12 mouse cellular contexts compared by ENCODE assay signal in the genomic region with DNA sequence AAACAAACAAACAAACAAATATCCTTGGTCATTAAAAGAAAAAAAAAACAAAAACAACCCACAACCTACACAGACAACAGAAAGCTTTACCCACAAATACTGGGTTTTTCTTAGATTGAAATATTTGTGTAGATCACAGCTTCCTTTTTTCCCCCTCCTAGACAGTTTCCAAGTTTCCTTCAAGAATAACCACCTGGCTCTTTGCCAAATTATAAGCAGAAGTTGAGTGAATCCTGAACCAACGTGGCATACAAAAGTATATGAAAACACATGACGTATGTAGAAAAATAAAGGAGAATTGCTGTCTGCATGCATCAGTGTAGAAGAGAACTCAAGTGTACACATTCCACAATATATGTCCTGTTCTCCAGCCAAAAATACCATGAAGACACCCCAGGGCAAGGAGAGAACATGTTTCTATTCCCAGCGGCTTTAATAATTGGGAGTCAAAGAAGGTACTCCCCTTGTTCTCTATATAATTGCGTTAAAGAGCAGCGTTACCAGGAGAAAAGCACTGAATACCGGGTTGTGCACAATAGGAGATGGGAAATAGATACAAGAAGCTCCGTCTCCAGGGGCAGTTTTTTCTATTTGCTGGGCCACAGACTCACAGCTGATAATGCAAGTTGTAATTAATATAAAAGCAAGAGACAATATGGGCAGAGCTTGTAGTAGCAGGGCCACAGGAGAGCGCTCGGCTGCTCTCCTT. TPM values are rescaled to one million over a fixed set of nuclear protein-coding genes. Genes with fewer than 3 reads are reported as not detected.
A peak's percentile ranks its signal among the peaks of the same experiment; 100 is the strongest.
DNase-seq lines count a peak whose midpoint lies in the region; ATAC-seq and TF ChIP-seq lines count a peak whose summit lies in the region.
"Had no signal": no experiment of that assay in that cellular context is flagged by ENCODE, and none has a peak within 500 bp of the region (broad histone marks: within the 10 kb centered on the region; RNA-seq: fewer than 3 reads in every experiment).

No protein-coding gene starts in this region.

- H3K9me3 ChIP-seq in heart, embryonic 15.5 days (replicated peaks) = no peaks in the 10 kb centered on the region
- H3K9me3 ChIP-seq in stomach, embryonic 14.5 days (ENCODE audit: control insufficient read depth, low read depth, low read length) = no peaks in the 10 kb centered on the region
- no peaks in the 10 kb centered on the region for H3K9me3 ChIP-seq in stomach, postnatal 0 days (ENCODE audit: control insufficient read depth, low read length)
- no peaks in the 10 kb centered on the region for H3K9me3 ChIP-seq in midbrain, embryonic 13.5 days
- H3K9me3 ChIP-seq: liver, embryonic 15.5 days; megakaryocyte, embryonic 14.5 days had no signal

- H3K4me1 ChIP-seq in heart, embryonic 15.5 days (replicated peaks) = peaks cover 57% of the 10 kb centered on the region
- peaks cover 34% of the 10 kb centered on the region for H3K4me1 ChIP-seq in stomach, embryonic 14.5 days (ENCODE audit: control insufficient read depth, insufficient read depth, low read length)
- no peaks in the 10 kb centered on the region for H3K4me1 ChIP-seq in stomach, postnatal 0 days (replicated peaks; ENCODE audit: control insufficient read depth, insufficient read depth)
- H3K4me1 ChIP-seq in midbrain, embryonic 13.5 days (replicated peaks) = peaks cover 60% of the 10 kb centered on the region
- H3K4me1 ChIP-seq: liver, embryonic 15.5 days had no signal

- no peak for TF ChIP-seq EP300 in stomach, postnatal 0 days (optimal IDR thresholded peaks at IDR 0.05)

- H3K9ac ChIP-seq in heart, embryonic 15.5 days = no peak overlapping the region
- H3K9ac ChIP-seq in stomach, embryonic 14.5 days (replicated peaks; ENCODE audit: low read depth, low read length) = no peak overlapping the region
- H3K9ac ChIP-seq in stomach, postnatal 0 days (ENCODE audit: low read length) = no peak overlapping the region
- no peak overlapping the region for H3K9ac ChIP-seq in midbrain, embryonic 13.5 days (replicated peaks)
- H3K9ac ChIP-seq: liver, embryonic 15.5 days had no signal

- 58% methylated on average over 9 of the region's 9 CpGs for WGBS in heart, embryonic 15.5 days
- 54% methylated on average over 9 of the region's 9 CpGs for WGBS in stomach, embryonic 14.5 days
- WGBS in stomach, postnatal 0 days = 56% methylated on average over 9 of the region's 9 CpGs
- 41% methylated on average over 9 of the region's 9 CpGs for WGBS in midbrain, embryonic 13.5 days

- no peak for DNase-seq in heart, postnatal 10 days
- DNase-seq in stomach, postnatal 0 days (ENCODE audit: low spot score) = no peak
- DNase-seq in thymus, postnatal 36 days = no peak
- DNase-seq in lung, postnatal 10 days = no peak
- DNase-seq: cerebellum, postnatal 14 days; gastrocnemius, postnatal 36 days; kidney, postnatal 14 days had no signal

- ATAC-seq in heart, embryonic 15.5 days (replicated peaks; ENCODE audit: insufficient number of reproducible peaks, insufficient read depth, low FRiP score, low read depth) = no peak
- ATAC-seq in stomach, embryonic 14.5 days (ENCODE audit: insufficient number of reproducible peaks, insufficient read depth, low FRiP score, low read depth) = no peak
- ATAC-seq in stomach, postnatal 0 days (ENCODE audit: low FRiP score, low TSS enrichment) = no peak
- ATAC-seq in midbrain, embryonic 13.5 days = no peak

- no peak overlapping the region for H3K4me2 ChIP-seq in heart, embryonic 15.5 days
- H3K4me2 ChIP-seq in stomach, embryonic 14.5 days (replicated peaks; ENCODE audit: low read depth, low read length) = peak overlapping the region; percentile 32; the same call in 1 of the 2 replicates
- no peak overlapping the region; the same call in 1 of the 2 replicates for H3K4me2 ChIP-seq in stomach, postnatal 0 days (replicated peaks; ENCODE audit: low read depth)
- H3K4me2 ChIP-seq in midbrain, embryonic 13.5 days (replicated peaks) = peak overlapping the region; percentile 40
- H3K4me2 ChIP-seq: liver, embryonic 15.5 days had no signal

- intact Hi-C loops in heart, postnatal 10 days (cut with DNase I) = loop anchor here (2.0 kb wide), 1 partner anchor 13 kb away; the partner anchor contains the start of gene Meis2

- no peak for TF ChIP-seq CTCF in stomach, postnatal 0 days (IDR thresholded peaks at IDR 0.05; ENCODE audit: low read depth)

- H3K36me3 ChIP-seq in heart, embryonic 15.5 days = 0 out of 2 replicates have a peak, but pooled peaks cover 2% of the 10 kb centered on the region
- peaks cover 7% of the 10 kb centered on the region for H3K36me3 ChIP-seq in stomach, embryonic 14.5 days (ENCODE audit: control insufficient read depth, insufficient read depth, low read length)
- H3K36me3 ChIP-seq in stomach, postnatal 0 days (ENCODE audit: control insufficient read depth, insufficient read depth, low read length) = no peaks in the 10 kb centered on the region
- no peaks in the 10 kb centered on the region for H3K36me3 ChIP-seq in midbrain, embryonic 13.5 days
- H3K36me3 ChIP-seq: liver, embryonic 15.5 days had no signal

- no peaks in the 10 kb centered on the region for H3K27me3 ChIP-seq in heart, embryonic 15.5 days
- H3K27me3 ChIP-seq in stomach, embryonic 14.5 days (ENCODE audit: control insufficient read depth, insufficient read depth, low read length) = no peaks in the 10 kb centered on the region
- no peaks in the 10 kb centered on the region for H3K27me3 ChIP-seq in stomach, postnatal 0 days (ENCODE audit: control insufficient read depth, insufficient read depth, low read length)
- H3K27me3 ChIP-seq in midbrain, embryonic 13.5 days = peaks cover 8% of the 10 kb centered on the region
- H3K27me3 ChIP-seq: liver, embryonic 15.5 days; megakaryocyte, embryonic 14.5 days had no signal

- H3K4me3 ChIP-seq in heart, embryonic 15.5 days = no peak overlapping the region
- H3K4me3 ChIP-seq in stomach, embryonic 14.5 days (ENCODE audit: low read depth, low read length) = no peak overlapping the region
- no peak overlapping the region for H3K4me3 ChIP-seq in stomach, postnatal 0 days (ENCODE audit: low read depth, low read length)
- peak overlapping the region; percentile 16 for H3K4me3 ChIP-seq in midbrain, embryonic 13.5 days (replicated peaks)
- H3K4me3 ChIP-seq: liver, embryonic 15.5 days; megakaryocyte, embryonic 14.5 days had no signal

- H3K27ac ChIP-seq in heart, embryonic 15.5 days = peak overlapping the region; percentile 34
- H3K27ac ChIP-seq in stomach, embryonic 14.5 days (ENCODE audit: low read length) = peak overlapping the region; percentile 53; the same call in 1 of the 2 replicates
- H3K27ac ChIP-seq in stomach, postnatal 0 days (replicated peaks) = no peak overlapping the region
- no peak overlapping the region for H3K27ac ChIP-seq in midbrain, embryonic 13.5 days
- H3K27ac ChIP-seq: liver, embryonic 15.5 days had no signal

RNA-seq across cellular contexts. Expression of gene Meis2, which starts 13.6 kb away (rescaled TPM):
- polyA plus RNA-seq in heart, embryonic 15.5 days (2015; fragmentation: Nextera tagmentation; extraction: Ambion mirVana) = 24.0 and 25.7 TPM in 2 replicates
- 10 to 100 TPM; 22.4 to 27.5 TPM for total RNA-seq in heart, postnatal 10 days (2021)
- 85.0 and 86.3 TPM in 2 replicates for polyA plus RNA-seq in stomach, embryonic 14.5 days (2014; fragmentation: Nextera tagmentation; extraction: Ambion mirVana)
- polyA plus RNA-seq in stomach, postnatal 0 days (2015; fragmentation: Nextera tagmentation; extraction: Ambion mirVana) = 17.7 and 20.2 TPM in 2 replicates
- polyA plus RNA-seq in midbrain, embryonic 13.5 days (2015; fragmentation: Nextera tagmentation; extraction: Ambion mirVana) = 69.4 and 79.0 TPM in 2 replicates

Comparison
In these comparisons a context has a peak if more than half of its experiments do, and no peak if none do; other contexts are left out.
1. H3K27ac ChIP-seq: peak in heart, embryonic 15.5 days (single experiment) and stomach, embryonic 14.5 days (single experiment); none in stomach, postnatal 0 days (single experiment) and midbrain, embryonic 13.5 days (single experiment).
2. H3K4me2 ChIP-seq: peak in stomach, embryonic 14.5 days (single experiment) and midbrain, embryonic 13.5 days (single experiment); none in heart, embryonic 15.5 days (single experiment) and stomach, postnatal 0 days (single experiment).